Mouse (Mus musculus) Patski (cell line): ENCODE results near the gene Trim6. TPM values are rescaled to one million over a fixed set of nuclear protein-coding genes. Genes with fewer than 3 reads are reported as not detected.
"Not testable (repeated sequence)": the region's sequence is repeated elsewhere in the genome, so short reads cannot be mapped to it uniquely, and the experiment has no call there.

Experiments used
- ATAC-seq: fragments of 100-300 bp; one replicate; pipeline ENCODE4 v1.8.0; 2021
- CTCF ChIA-PET: fragments of 350-600 bp; sonication (Branson Sonifier 250); formaldehyde crosslinking; loops from one replicate; lab custom pipeline; 2022; ENCODE audit warnings: inconsistent platforms; lab: Charles Lee
- POLR2A ChIA-PET: fragments of 350-600 bp; sonication (Branson Sonifier 250); formaldehyde crosslinking; loops from one replicate; lab custom pipeline; 2022; ENCODE audit warnings: antibody characterized with exemption, inconsistent platforms; lab: Charles Lee
- DNase-seq: peaks from one replicate; pipeline ENCODE4 v3.0.0-alpha.2; 2011; ENCODE audit warnings: low read depth, low spot score
- H3K27me3 ChIP-seq: fragments of 371-371 bp; one replicate; pipeline ENCODE4 v1.5.1; 2021
- CTCF ChIP-seq: fragments of 100-300 bp; IDR thresholded peaks from one replicate; pipeline ENCODE4 v1.5.1; 2021
- in situ Hi-C: fragments of 300-500 bp; cut with MboI; formaldehyde crosslinking; loops from 3 replicates; pipeline ENCODE4 v1.11.1; 2018; ENCODE audit warnings: low pct_unique_long_range_greater_than_20kb, mixed read lengths
- polyA plus RNA-seq: library from polyadenylated mRNA; unstranded; gene quantifications from one replicate; pipeline ENCODE4 v1.2.3, GENCODE M21; 2021

The Trim6 gene
- polyA plus RNA-seq, 1 experiment from 2014 or later, result 0.08 TPM

GRCm38 (mm10) chr7:104216011-104216535 lies 2.5 kb upstream of the Trim6 start:
- in situ Hi-C loops, result loop anchor here (25.0 kb wide), 1 partner anchor 1296 kb away; no protein-coding TSS in a partner anchor
- DNase-seq (no peak), ATAC-seq (no peak)
- POLR2A ChIA-PET, result no interaction called here
- TF ChIP-seq CTCF, result no peak
- no peaks in the 10 kb centered on the region for H3K27me3 ChIP-seq
- CTCF ChIA-PET, result no interaction called here

- no peak for ATAC-seq
- ChIA-PET POLR2A (no interaction called here), CTCF (no interaction called here)
- no peak for DNase-seq
- H3K27me3 ChIP-seq, result no peaks in the 10 kb centered on the region
- in situ Hi-C loops, result loop anchor here (25.0 kb wide), 1 partner anchor 1294 kb away; no protein-coding TSS in a partner anchor
- TF ChIP-seq CTCF, result no peak
Observed at GRCm38 (mm10) chr7:104217881-104218280, 712 bp upstream of the Trim6 start.

GRCm38 (mm10) chr7:104231203-104231602 lies 12.6 kb downstream of the Trim6 start:
- no peak for DNase-seq
- H3K27me3 ChIP-seq, result no peaks in the 10 kb centered on the region
- CTCF ChIA-PET, result no interaction called here
- peak; percentile 57 for TF ChIP-seq CTCF
- ATAC-seq, result no peak
- in situ Hi-C loops, result loop anchor here (25.0 kb wide), 1 partner anchor 1544 kb away; the partner anchor contains the start of genes Olfr557 and Trim68
- POLR2A ChIA-PET, result no interaction called here

GRCm38 (mm10) chr7:104240857-104241256 lies 22.3 kb downstream of the Trim6 start:
- in situ Hi-C loops, result loop anchor here (25.0 kb wide), 1 partner anchor 1554 kb away; the partner anchor contains the start of genes Olfr557 and Trim68
- H3K27me3 ChIP-seq, result no peaks in the 10 kb centered on the region
- DNase-seq, result no peak
- ATAC-seq, result no peak
- CTCF ChIA-PET, result no interaction called here
- POLR2A ChIA-PET, result no interaction called here
- TF ChIP-seq CTCF, result no peak

- CTCF ChIA-PET, result interaction anchor here (0.8 to 1.0 kb wide), 2 partner anchors 10 to 121 kb away, joined by 3 to 5 read pairs; no protein-coding TSS in a partner anchor
Observed at GRCm38 (mm10) chr7:104243616-104244015, 25.0 kb downstream of the Trim6 start.

GRCm38 (mm10) chr7:104244287-104245181 lies 25.9 kb downstream of the Trim6 start, which contains the start of gene Trim34a:
Gene Trim34a, plus strand, starts transcription at chr7:104244457.
- in situ Hi-C loops, result loop anchor here (25.0 kb wide), 1 partner anchor 1557 kb away; the partner anchor contains the start of genes Olfr557 and Trim68
- CTCF ChIA-PET, result interaction anchor here (0.8 to 1.0 kb wide), 2 partner anchors 11 to 120 kb away, joined by 3 to 5 read pairs; no protein-coding TSS in a partner anchor

More at GRCm38 (mm10) chr7:104243616-104244015, 25.0 kb downstream of the Trim6 start:
- POLR2A ChIA-PET, result interaction anchor here (0.7 kb wide), 1 partner anchor 1150 kb away, joined by 5 read pairs; no protein-coding TSS in a partner anchor
- H3K27me3 ChIP-seq, result no peaks in the 10 kb centered on the region
- DNase-seq (no peak), ATAC-seq (no peak)
- in situ Hi-C loops, result loop anchor here (25.0 kb wide), 1 partner anchor 1556 kb away; the partner anchor contains the start of genes Olfr557 and Trim68
- TF ChIP-seq CTCF, result no peak

GRCm38 (mm10) chr7:104260380-104260779 lies 41.8 kb downstream of the Trim6 start:
- ATAC-seq, H3K27me3 ChIP-seq, in situ Hi-C loops, POLR2A ChIA-PET, DNase-seq, CTCF ChIA-PET: not testable (repeated sequence)

More at GRCm38 (mm10) chr7:104244287-104245181, 25.9 kb downstream of the Trim6 start, which contains the start of gene Trim34a:
- ATAC-seq (peak; percentile 98), DNase-seq (peak; percentile 19)
- TF ChIP-seq CTCF, result peak; percentile 58
- no peaks in the 10 kb centered on the region for H3K27me3 ChIP-seq
- POLR2A ChIA-PET, result interaction anchor here (0.7 kb wide), 1 partner anchor 1151 kb away, joined by 5 read pairs; no protein-coding TSS in a partner anchor

- CTCF ChIA-PET, in situ Hi-C loops, H3K27me3 ChIP-seq, DNase-seq, POLR2A ChIA-PET, ATAC-seq: not testable (repeated sequence)
Observed at GRCm38 (mm10) chr7:104265335-104265734, 46.7 kb downstream of the Trim6 start.

- ATAC-seq, H3K27me3 ChIP-seq, DNase-seq, in situ Hi-C loops, CTCF ChIA-PET, POLR2A ChIA-PET: not testable (repeated sequence)
Observed at GRCm38 (mm10) chr7:104279361-104279760, 60.8 kb downstream of the Trim6 start.

Other genes starting within 250 kb of the Trim6 start
- gene Olfr635, start 247.6 kb upstream of the Trim6 start, polyA plus RNA-seq, result not detected
- not detected for gene Olfr638, start 220.0 kb upstream of the Trim6 start, polyA plus RNA-seq
- 0.03 TPM for gene Olfr639, start 201.5 kb upstream of the Trim6 start, polyA plus RNA-seq
- not detected for gene Olfr640, start 193.2 kb upstream of the Trim6 start, polyA plus RNA-seq
- gene Olfr641, start 183.3 kb upstream of the Trim6 start, polyA plus RNA-seq, result not detected
- gene Olfr642, start 166.1 kb upstream of the Trim6 start, polyA plus RNA-seq, result not detected
- not detected for gene 4930516K23Rik, start 157.3 kb upstream of the Trim6 start, polyA plus RNA-seq
- gene Olfr644, start 146.9 kb upstream of the Trim6 start, polyA plus RNA-seq, result not detected
- not detected for gene Olfr645, start 133.3 kb upstream of the Trim6 start, polyA plus RNA-seq
- gene Olfr646, start 113.9 kb upstream of the Trim6 start, polyA plus RNA-seq, result 0.04 TPM
- not detected for gene Ubqln5, start 89.0 kb upstream of the Trim6 start, polyA plus RNA-seq
- gene Olfr643, start 81.4 kb upstream of the Trim6 start, polyA plus RNA-seq, result not detected
- not detected for gene Ubqln3, start 75.5 kb upstream of the Trim6 start, polyA plus RNA-seq
- not detected for gene Ubqlnl, start 68.2 kb upstream of the Trim6 start, polyA plus RNA-seq
- not detected for gene Olfm5, start 54.0 kb upstream of the Trim6 start, polyA plus RNA-seq
- 0.03 TPM for gene Olfr648, start 35.4 kb upstream of the Trim6 start, polyA plus RNA-seq
- not detected for gene Olfr649, start 22.8 kb upstream of the Trim6 start, polyA plus RNA-seq
- 1.6 TPM for gene Trim34a, start 25.7 kb downstream of the Trim6 start, polyA plus RNA-seq
- 2.3 TPM for gene Trim5, start 69.3 kb downstream of the Trim6 start, polyA plus RNA-seq
- 2.1 TPM for gene Trim12a, start 96.7 kb downstream of the Trim6 start, polyA plus RNA-seq
- 1.4 TPM for gene Trim34b, start 110.7 kb downstream of the Trim6 start, polyA plus RNA-seq
- 12.2 TPM for gene Trim12c, start 134.6 kb downstream of the Trim6 start, polyA plus RNA-seq
- not detected for gene Trim30b, start 151.1 kb downstream of the Trim6 start, polyA plus RNA-seq
- not detected for gene Trim30c, start 182.0 kb downstream of the Trim6 start, polyA plus RNA-seq
- 0.67 TPM for gene Trim30a, start 246.4 kb downstream of the Trim6 start, polyA plus RNA-seq